Mouse (Mus musculus): ENCODE results near the gene Gng3. TPM values are rescaled to one million over a fixed set of nuclear protein-coding genes. Genes with fewer than 3 reads are reported as not detected.
A peak's percentile ranks its signal among the peaks of the same experiment; 100 is the strongest.

Gng3 gene
- total and polyA plus RNA-seq, 2 experiments from 2014 or later, result 68.0 to 594 TPM

DNA sequence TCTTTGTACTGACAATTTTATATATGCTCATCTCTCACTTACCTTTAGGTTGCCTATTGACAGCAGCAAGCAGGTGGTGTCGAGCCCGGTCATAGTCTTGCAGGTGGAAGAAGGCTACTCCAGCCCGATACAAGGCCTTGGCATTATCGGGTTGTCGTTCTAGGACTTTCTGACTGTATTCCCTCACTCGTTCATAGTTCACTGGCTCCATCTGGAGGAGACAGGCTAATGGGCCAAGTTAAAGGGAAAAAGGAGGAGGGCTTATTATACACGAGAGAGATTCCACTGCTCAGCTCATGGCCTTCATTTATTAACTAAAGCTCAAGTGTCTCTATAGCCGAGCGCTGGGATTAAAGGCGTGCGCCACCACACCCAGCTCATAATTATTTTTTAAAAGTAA lies 23.2 kb downstream of the Gng3 start:
- ATAC-seq (no peak), DNase-seq (no peak)
- peak; percentile 36 for TF ChIP-seq CTCF (IDR thresholded peaks at IDR 0.05; ENCODE audit: low read depth)
- Histone ChIP-seq H3K4me2 (ENCODE audit: low read depth) (no peak overlapping the region), H3K27me3 (ENCODE audit: insufficient read depth, low read length) (no peaks in the 10 kb centered on the region), H3K36me3 (ENCODE audit: insufficient read depth) (peaks cover 12% of the 10 kb centered on the region), H3K9me3 (ENCODE audit: low read length) (no peaks in the 10 kb centered on the region), H3K4me1 (ENCODE audit: insufficient read depth) (peaks cover 18% of the 10 kb centered on the region), H3K4me3 (ENCODE audit: low read depth, low read length) (no peak overlapping the region), H3K27ac (ENCODE audit: low read depth, low read length) (no peak overlapping the region), H3K9ac (no peak overlapping the region)
- 65% methylated on average over 11 of the region's 11 CpGs for WGBS

DNA sequence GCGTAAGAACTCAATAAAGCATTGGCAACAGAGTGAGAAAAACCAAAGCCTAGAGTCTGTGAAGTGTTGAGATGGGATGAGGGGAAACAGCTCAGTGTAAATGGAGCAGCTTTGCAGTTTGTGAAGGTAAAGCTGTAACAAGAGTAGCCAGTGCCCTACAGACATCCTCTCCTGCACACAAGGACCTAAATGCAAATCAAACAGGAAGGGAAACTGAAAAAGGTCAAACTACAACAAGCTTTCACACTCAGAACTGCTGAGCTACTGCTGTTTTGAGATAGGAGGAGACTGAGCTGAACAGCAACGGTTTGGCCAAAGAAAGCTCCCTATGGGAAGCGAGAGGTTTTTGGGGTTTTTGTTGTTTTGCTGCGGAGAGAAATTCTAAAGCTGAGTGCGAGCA lies 32.2 kb downstream of the Gng3 start:
- Histone ChIP-seq H3K9me3 (ENCODE audit: low read length) (no peaks in the 10 kb centered on the region), H3K4me1 (ENCODE audit: insufficient read depth) (peaks cover 7% of the 10 kb centered on the region), H3K9ac (no peak overlapping the region), H3K27ac (ENCODE audit: low read depth, low read length) (no peak overlapping the region), H3K36me3 (ENCODE audit: insufficient read depth) (peaks cover 30% of the 10 kb centered on the region), H3K4me3 (ENCODE audit: low read depth, low read length) (no peak overlapping the region), H3K4me2 (ENCODE audit: low read depth) (no peak overlapping the region), H3K27me3 (ENCODE audit: insufficient read depth, low read length) (no peaks in the 10 kb centered on the region)
- no peak for DNase-seq
- 89% methylated on average over 5 of the region's 5 CpGs for WGBS
- no peak for ATAC-seq
- TF ChIP-seq CTCF (IDR thresholded peaks at IDR 0.05; ENCODE audit: low read depth), result no peak

DNA sequence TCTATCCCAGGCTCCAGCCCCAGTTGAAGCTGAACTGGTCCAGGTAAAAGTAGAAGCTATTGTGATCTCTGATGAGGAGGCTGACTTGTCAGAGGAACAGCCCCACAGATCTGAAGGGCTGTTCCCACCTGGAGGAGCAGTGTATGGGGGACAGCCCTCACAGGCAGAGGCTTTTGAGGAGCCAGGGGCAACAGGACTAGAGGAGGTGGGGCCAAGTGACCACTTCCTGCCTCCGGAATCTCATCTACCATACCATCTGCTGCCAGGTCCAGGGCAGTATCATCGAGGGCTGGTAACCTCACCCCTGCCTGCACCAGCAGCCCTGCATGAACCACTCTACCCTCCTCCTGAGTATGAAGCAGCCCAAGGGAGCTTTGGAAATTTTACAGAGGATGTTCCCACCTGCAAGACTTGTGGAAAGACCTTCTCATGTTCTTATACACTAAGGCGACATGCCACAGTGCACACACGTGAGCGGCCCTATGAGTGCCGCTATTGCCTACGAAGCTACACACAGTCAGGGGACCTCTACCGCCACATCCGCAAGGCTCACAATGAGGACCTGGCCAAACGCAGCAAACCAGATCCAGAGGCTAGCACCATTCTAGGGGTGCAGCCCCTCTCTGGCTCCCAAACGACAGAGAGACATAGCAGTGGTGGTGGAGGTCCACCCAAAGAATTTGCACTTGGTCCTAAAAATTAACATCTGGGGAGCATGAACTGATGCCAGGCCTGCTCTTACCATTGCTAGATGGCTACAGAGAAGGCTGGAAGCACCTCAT lies 34.9 kb downstream of the Gng3 start:
- H3K4me3 ChIP-seq (ENCODE audit: low read depth, low read length), result no peak overlapping the region
- H3K27ac ChIP-seq (ENCODE audit: low read depth, low read length), result no peak overlapping the region
- H3K27me3 ChIP-seq (ENCODE audit: insufficient read depth, low read length), result no peaks in the 10 kb centered on the region
- WGBS, result 94% methylated on average over 11 of the region's 11 CpGs
- H3K4me1 ChIP-seq (ENCODE audit: insufficient read depth), result peaks cover 7% of the 10 kb centered on the region
- no peak for DNase-seq
- no peak overlapping the region for H3K9ac ChIP-seq
- no peaks in the 10 kb centered on the region for H3K9me3 ChIP-seq (ENCODE audit: low read length)
- ATAC-seq, result no peak
- TF ChIP-seq CTCF (IDR thresholded peaks at IDR 0.05; ENCODE audit: low read depth), result no peak
- peaks cover 12% of the 10 kb centered on the region; the same call in 1 of the 2 replicates for H3K36me3 ChIP-seq (ENCODE audit: insufficient read depth)
- no peak overlapping the region for H3K4me2 ChIP-seq (ENCODE audit: low read depth)

DNA sequence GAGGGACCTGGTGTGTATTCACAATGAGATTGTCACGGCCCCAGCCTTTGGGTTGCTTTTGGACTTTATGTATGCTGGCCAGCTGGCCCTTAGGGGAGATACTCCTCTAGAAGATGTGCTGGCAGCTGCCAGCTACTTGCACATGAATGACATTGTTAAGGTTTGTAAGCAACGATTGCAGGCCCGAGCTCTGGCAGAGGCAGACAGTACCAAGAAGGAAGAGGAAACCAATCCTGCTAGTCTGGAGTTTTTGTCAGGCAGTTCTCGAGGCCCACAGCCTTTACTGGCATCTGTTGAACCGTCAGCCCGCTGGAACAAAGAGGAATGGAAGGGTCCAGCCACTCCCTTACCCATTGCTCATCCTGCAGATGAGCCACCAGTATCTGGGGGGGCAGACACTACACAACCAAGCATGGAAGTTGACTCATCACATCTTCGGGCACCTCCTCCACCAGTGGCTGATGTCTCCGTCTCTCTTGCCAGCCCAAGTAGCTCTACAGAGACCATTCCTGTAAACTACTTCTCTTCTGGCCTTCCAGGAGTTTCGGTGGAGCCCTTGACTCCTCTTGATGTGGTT lies 35.7 kb downstream of the Gng3 start:
- ATAC-seq (no peak), DNase-seq (no peak)
- Histone ChIP-seq H3K27me3 (ENCODE audit: insufficient read depth, low read length) (no peaks in the 10 kb centered on the region), H3K4me3 (ENCODE audit: low read depth, low read length) (peak overlapping the region; percentile 58; the same call in 1 of the 2 replicates), H3K4me2 (ENCODE audit: low read depth) (peak overlapping the region; percentile 75), H3K9ac (peak overlapping the region; percentile 56; the same call in 1 of the 2 replicates), H3K9me3 (ENCODE audit: low read length) (no peaks in the 10 kb centered on the region), H3K4me1 (ENCODE audit: insufficient read depth) (peaks cover 7% of the 10 kb centered on the region), H3K27ac (ENCODE audit: low read depth, low read length) (peak overlapping the region; percentile 90; the same call in 1 of the 2 replicates), H3K36me3 (ENCODE audit: insufficient read depth) (peaks cover 5% of the 10 kb centered on the region; the same call in 1 of the 2 replicates)
- TF ChIP-seq CTCF (IDR thresholded peaks at IDR 0.05; ENCODE audit: low read depth), result no peak
- 91% methylated on average over 9 of the region's 9 CpGs for WGBS

GRCm38 (mm10) chr19:8802130-8802821 lies 36.7 kb downstream of the Gng3 start, which contains the start of gene Zbtb3:
Gene Zbtb3 (plus strand): TSS chr19:8802555.
- H3K9ac ChIP-seq, result peak within 1 kb of the TSS; percentile 56
- peak within 1 kb of the TSS; percentile 90 for H3K27ac ChIP-seq (ENCODE audit: low read depth, low read length)
- H3K4me2 ChIP-seq (ENCODE audit: low read depth), result peak within 1 kb of the TSS; percentile 75
- DNase-seq (peak; percentile 97), ATAC-seq (peak; percentile 97)
- WGBS, result 2% methylated on average over 30 of the region's 30 CpGs
- no peaks in the 10 kb centered on the region for H3K27me3 ChIP-seq (ENCODE audit: insufficient read depth, low read length)
- no peak for TF ChIP-seq CTCF (IDR thresholded peaks at IDR 0.05; ENCODE audit: low read depth)
- H3K4me3 ChIP-seq (ENCODE audit: low read depth, low read length), result peak within 1 kb of the TSS; percentile 58
- H3K9me3 ChIP-seq (ENCODE audit: low read length), result no peaks in the 10 kb centered on the region
- peaks cover 2% of the 10 kb centered on the region; the same call in 1 of the 2 replicates for H3K36me3 ChIP-seq (ENCODE audit: insufficient read depth)
- peaks cover 7% of the 10 kb centered on the region for H3K4me1 ChIP-seq (ENCODE audit: insufficient read depth)

GRCm38 (mm10) chr19:8798947-8799315 lies 40.1 kb downstream of the Gng3 start:
- DNase-seq (no peak), ATAC-seq (no peak)
- H3K4me3 ChIP-seq (ENCODE audit: low read depth, low read length), result peak overlapping the region; percentile 55; the same call in 1 of the 2 replicates
- peak overlapping the region; percentile 72 for H3K4me2 ChIP-seq (ENCODE audit: low read depth)
- H3K4me1 ChIP-seq (ENCODE audit: insufficient read depth), result peaks cover 7% of the 10 kb centered on the region
- peaks cover 16% of the 10 kb centered on the region for H3K36me3 ChIP-seq (ENCODE audit: insufficient read depth)
- TF ChIP-seq CTCF (IDR thresholded peaks at IDR 0.05; ENCODE audit: low read depth), result no peak
- H3K27me3 ChIP-seq (ENCODE audit: insufficient read depth, low read length), result no peaks in the 10 kb centered on the region
- no peaks in the 10 kb centered on the region for H3K9me3 ChIP-seq (ENCODE audit: low read length)
- H3K9ac ChIP-seq, result no peak overlapping the region
- H3K27ac ChIP-seq (ENCODE audit: low read depth, low read length), result no peak overlapping the region
